Mouse (Mus musculus): ENCODE results near the gene Cyth2. TPM values are rescaled to one million over a fixed set of nuclear protein-coding genes. Genes with fewer than 3 reads are reported as not detected.

Gene Cyth2
- polyA plus RNA-seq, 1 experiment, result 64.7 TPM

- Histone ChIP-seq H3K4me1 (ENCODE audit: control insufficient read depth, insufficient read depth, low read length) (no peaks in the 10 kb centered on the region; the same call in 1 of the 2 replicates), H3K4me3 (replicated peaks; ENCODE audit: control insufficient read depth, low read depth, low read length) (no peak overlapping the region), H3K27ac (ENCODE audit: control insufficient read depth, insufficient read depth, low read depth, low read length, poor library complexity) (no peak overlapping the region)
- TF ChIP-seq CTCF (IDR thresholded peaks at IDR 0.05; ENCODE audit: control insufficient read depth, insufficient read depth, low read length) (no peak), POLR2A (IDR thresholded peaks at IDR 0.05; ENCODE audit: borderline replicate concordance, control insufficient read depth, low read depth, low read length) (no peak)
- 67% methylated on average over 10 of the region's 10 CpGs for WGBS
Measured at GRCm38 (mm10) chr7:45842950-45843744, 28.8 kb upstream of the Cyth2 start.

DNA sequence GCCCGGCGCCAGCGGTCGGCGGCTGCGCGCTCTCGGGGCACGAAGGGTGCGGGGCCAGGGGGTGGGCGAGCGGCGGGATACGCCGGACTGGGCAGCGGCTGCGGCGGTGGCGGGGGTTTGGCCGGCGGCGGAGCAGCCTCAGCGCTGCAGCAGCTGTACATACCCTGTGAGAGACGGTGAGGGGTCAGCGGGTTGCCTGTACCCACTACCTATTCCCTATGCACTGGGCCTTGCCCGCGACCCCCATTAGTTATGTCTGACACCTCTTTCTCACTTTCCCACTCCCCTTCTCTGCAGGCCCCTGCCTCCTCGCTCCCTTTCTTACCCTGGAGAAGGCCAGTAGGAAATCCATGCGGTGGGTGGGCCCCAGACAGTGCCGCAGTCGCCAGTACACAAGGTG, 19.5 kb upstream of the Cyth2 start:
- TF ChIP-seq CTCF (IDR thresholded peaks at IDR 0.05; ENCODE audit: control insufficient read depth, insufficient read depth, low read length), result no peak
- TF ChIP-seq POLR2A (IDR thresholded peaks at IDR 0.05; ENCODE audit: borderline replicate concordance, control insufficient read depth, low read depth, low read length), result no peak
- Histone ChIP-seq H3K4me3 (replicated peaks; ENCODE audit: control insufficient read depth, low read depth, low read length) (no peak overlapping the region), H3K4me1 (ENCODE audit: control insufficient read depth, insufficient read depth, low read length) (peaks cover 2% of the 10 kb centered on the region; the same call in 1 of the 2 replicates), H3K27ac (ENCODE audit: control insufficient read depth, insufficient read depth, low read depth, low read length, poor library complexity) (no peak overlapping the region)
- WGBS, result 11% methylated on average over 23 of the region's 31 CpGs

GRCm38 (mm10) chr7:45833148-45833790, 18.9 kb upstream of the Cyth2 start:
- TF ChIP-seq POLR2A (IDR thresholded peaks at IDR 0.05; ENCODE audit: borderline replicate concordance, control insufficient read depth, low read depth, low read length) (no peak), CTCF (IDR thresholded peaks at IDR 0.05; ENCODE audit: control insufficient read depth, insufficient read depth, low read length) (no peak)
- WGBS, result 6% methylated on average over 86 of the region's 86 CpGs
- H3K4me3 ChIP-seq (replicated peaks; ENCODE audit: control insufficient read depth, low read depth, low read length), result no peak overlapping the region
- no peak overlapping the region; the same call in 1 of the 2 replicates for H3K27ac ChIP-seq (ENCODE audit: control insufficient read depth, insufficient read depth, low read depth, low read length, poor library complexity)
- H3K4me1 ChIP-seq (ENCODE audit: control insufficient read depth, insufficient read depth, low read length), result peaks cover 2% of the 10 kb centered on the region; the same call in 1 of the 2 replicates

- 14% methylated on average over 30 of the region's 30 CpGs for WGBS
Measured at GRCm38 (mm10) chr7:45832428-45832827, 18.0 kb upstream of the Cyth2 start.

DNA sequence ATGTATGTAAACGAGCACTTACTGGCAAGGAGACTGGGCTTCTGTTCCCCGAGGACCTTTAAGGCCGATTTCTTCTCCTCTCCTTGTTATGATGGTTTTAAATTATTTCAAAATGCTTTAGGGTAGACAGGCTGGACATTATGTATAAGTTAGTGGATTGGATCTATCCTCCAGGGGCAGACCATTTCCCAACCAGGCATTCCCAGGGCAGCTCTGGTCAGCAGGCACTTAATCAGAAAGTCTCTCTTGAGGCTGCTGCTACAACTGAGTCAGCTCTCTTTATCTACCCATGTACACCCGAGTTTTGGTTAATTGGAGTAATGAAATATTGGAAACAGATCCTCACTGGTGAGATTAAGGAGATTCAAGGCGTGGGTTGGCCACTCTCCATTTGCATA, 16.7 kb upstream of the Cyth2 start:
- TF ChIP-seq POLR2A (IDR thresholded peaks at IDR 0.05; ENCODE audit: borderline replicate concordance, control insufficient read depth, low read depth, low read length) (no peak), CTCF (IDR thresholded peaks at IDR 0.05; ENCODE audit: control insufficient read depth, insufficient read depth, low read length) (no peak)
- H3K4me3 ChIP-seq (replicated peaks; ENCODE audit: control insufficient read depth, low read depth, low read length), result no peak overlapping the region
- H3K4me1 ChIP-seq (ENCODE audit: control insufficient read depth, insufficient read depth, low read length), result peaks cover 2% of the 10 kb centered on the region; the same call in 1 of the 2 replicates
- WGBS, result 15% methylated on average over 5 of the region's 5 CpGs
- H3K27ac ChIP-seq (ENCODE audit: control insufficient read depth, insufficient read depth, low read depth, low read length, poor library complexity), result no peak overlapping the region

More at GRCm38 (mm10) chr7:45832428-45832827, 18.0 kb upstream of the Cyth2 start:
- Histone ChIP-seq H3K4me3 (replicated peaks; ENCODE audit: control insufficient read depth, low read depth, low read length) (no peak overlapping the region), H3K4me1 (ENCODE audit: control insufficient read depth, insufficient read depth, low read length) (peaks cover 2% of the 10 kb centered on the region; the same call in 1 of the 2 replicates), H3K27ac (ENCODE audit: control insufficient read depth, insufficient read depth, low read depth, low read length, poor library complexity) (no peak overlapping the region)
- TF ChIP-seq POLR2A (IDR thresholded peaks at IDR 0.05; ENCODE audit: borderline replicate concordance, control insufficient read depth, low read depth, low read length), result no peak
- no peak for TF ChIP-seq CTCF (IDR thresholded peaks at IDR 0.05; ENCODE audit: control insufficient read depth, insufficient read depth, low read length)

DNA sequence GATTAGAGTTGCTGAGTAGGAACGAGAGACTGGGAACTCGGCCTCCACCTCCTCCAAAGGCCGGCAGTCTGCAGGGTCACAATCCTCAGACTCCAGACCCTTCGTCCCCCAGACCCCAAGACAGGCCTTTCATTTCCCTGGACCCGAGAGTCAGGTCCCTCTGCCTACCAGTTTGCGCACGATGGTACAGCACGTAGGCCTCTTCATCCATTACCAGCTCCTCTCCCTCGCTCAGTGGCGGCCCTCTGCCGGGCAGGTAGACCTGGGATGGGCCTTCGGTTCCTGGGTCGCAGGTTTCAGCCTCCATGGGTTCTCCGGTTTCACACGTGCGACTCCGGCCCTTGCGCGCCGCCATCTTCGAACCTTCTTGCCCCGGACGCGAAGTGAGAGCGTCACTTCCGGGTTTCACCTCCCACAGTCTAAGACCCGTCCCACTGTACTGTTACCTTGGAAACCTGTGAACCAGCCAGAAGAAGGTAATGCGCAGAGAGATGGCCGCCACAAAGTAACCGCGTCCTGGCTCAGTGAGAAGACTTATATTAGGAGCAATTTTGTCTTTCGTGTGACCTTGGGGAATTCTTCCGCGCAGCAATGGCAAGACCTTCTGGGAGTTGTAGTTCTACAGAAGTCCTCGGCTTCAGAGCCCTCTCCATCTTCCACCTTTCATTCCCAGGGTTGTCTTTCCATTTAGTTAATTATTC, 16.2 kb upstream of the Cyth2 start, which contains the start of gene Grwd1:
Grwd1 (minus strand) TSS at position 518 of the 701 bp plus-strand sequence.
- under 1% methylated on average over 35 of the region's 35 CpGs for WGBS
- peak within 1 kb of the TSS; percentile 94 for H3K4me3 ChIP-seq (replicated peaks; ENCODE audit: control insufficient read depth, low read depth, low read length)
- no peak for TF ChIP-seq CTCF (IDR thresholded peaks at IDR 0.05; ENCODE audit: control insufficient read depth, insufficient read depth, low read length)
- TF ChIP-seq POLR2A (IDR thresholded peaks at IDR 0.05; ENCODE audit: borderline replicate concordance, control insufficient read depth, low read depth, low read length), result peak; percentile 55; the same call in 1 of the 2 replicates
- peaks cover 2% of the 10 kb centered on the region; the same call in 1 of the 2 replicates for H3K4me1 ChIP-seq (ENCODE audit: control insufficient read depth, insufficient read depth, low read length)
- no peak within 1 kb of the TSS for H3K27ac ChIP-seq (ENCODE audit: control insufficient read depth, insufficient read depth, low read depth, low read length, poor library complexity)

GRCm38 (mm10) chr7:45826631-45827030, 12.2 kb upstream of the Cyth2 start:
- no peak overlapping the region for H3K4me3 ChIP-seq (replicated peaks; ENCODE audit: control insufficient read depth, low read depth, low read length)
- no peak overlapping the region for H3K27ac ChIP-seq (ENCODE audit: control insufficient read depth, insufficient read depth, low read depth, low read length, poor library complexity)
- peaks cover 2% of the 10 kb centered on the region; the same call in 1 of the 2 replicates for H3K4me1 ChIP-seq (ENCODE audit: control insufficient read depth, insufficient read depth, low read length)
- 85% methylated on average over 7 of the region's 7 CpGs for whole genome bisulfite sequencing
- no peak for TF ChIP-seq POLR2A (IDR thresholded peaks at IDR 0.05; ENCODE audit: borderline replicate concordance, control insufficient read depth, low read depth, low read length)
- no peak for TF ChIP-seq CTCF (IDR thresholded peaks at IDR 0.05; ENCODE audit: control insufficient read depth, insufficient read depth, low read length)
